Mouse (Mus musculus) CH12.LX (cell line): ENCODE results near the gene Ddx6.

Source experiments
- CHD1 ChIP-seq: IDR thresholded peaks from 2 replicates; pipeline ENCODE4 v1.6.1; 2012; ENCODE audit warnings: low read depth, low read length, improper control_type of control experiment, inconsistent platforms
- CHD2 ChIP-seq: IDR thresholded peaks from 2 replicates; pipeline ENCODE4 v1.6.1; 2011; ENCODE audit warnings: low read length, improper control_type of control experiment
- CTCF ChIP-seq, 2 experiments: IDR thresholded peaks in 1 of 2; conservative IDR thresholded peaks in 1 of 2; 2 replicates each; pipeline ENCODE4 v1.5.1; 2011 to 2012; ENCODE audit warnings: low read depth in 2 of 2, low read length in 2 of 2, improper control_type of control experiment in 1 of 2, inconsistent platforms in 1 of 2, mild to moderate bottlenecking in 1 of 2, moderate library complexity in 1 of 2
- ELF1 ChIP-seq: IDR thresholded peaks from 2 replicates; pipeline ENCODE4 v1.6.1; 2014; ENCODE audit warnings: low read depth, mild to moderate bottlenecking, inconsistent platforms, low read length, improper control_type of control experiment
- JUND ChIP-seq: conservative IDR thresholded peaks from 2 replicates; pipeline ENCODE4 v1.6.1; 2011; ENCODE audit warnings: low read depth, low read length, improper control_type of control experiment
- MAFK ChIP-seq: IDR thresholded peaks from 2 replicates; pipeline ENCODE4 v1.6.1; 2011; ENCODE audit warnings: low read length, improper control_type of control experiment; ENCODE audit not compliant: insufficient replicate concordance
- MAX ChIP-seq: IDR thresholded peaks from 2 replicates; pipeline ENCODE4 v1.6.1; 2011; ENCODE audit warnings: low read length, improper control_type of control experiment
- NRF1 ChIP-seq: IDR thresholded peaks from 2 replicates; pipeline ENCODE4 v1.6.1; 2014; ENCODE audit warnings: low read depth, mild to moderate bottlenecking, inconsistent platforms, low read length, improper control_type of control experiment, moderate library complexity
- POLR2A ChIP-seq: IDR thresholded peaks from 2 replicates; pipeline ENCODE4 v1.6.1; 2011; ENCODE audit warnings: low read depth, mild to moderate bottlenecking, improper control_type of control experiment, low read length
- UBTF ChIP-seq: IDR thresholded peaks from 2 replicates; pipeline ENCODE4 v1.6.1; 2012; ENCODE audit warnings: low read depth, mild to moderate bottlenecking, inconsistent platforms, low read length, improper control_type of control experiment, moderate library complexity
- ZMIZ1 ChIP-seq: IDR thresholded peaks from 2 replicates; pipeline ENCODE4 v1.6.1; 2012; ENCODE audit warnings: low read depth, mild to moderate bottlenecking, inconsistent platforms, low read length, improper control_type of control experiment

- no peak for TF ChIP-seq CHD1
- TF ChIP-seq CTCF (conservative IDR thresholded peaks at IDR 0.05 in 1 of 2, IDR thresholded peaks at IDR 0.05 in 1 of 2; ENCODE audit: low read depth in 2 of 2, low read length in 2 of 2) = no peak
- no peak for TF ChIP-seq NRF1
- no peak for TF ChIP-seq MAX
- TF ChIP-seq ZMIZ1 = no peak
- TF ChIP-seq CHD2 = no peak
- TF ChIP-seq POLR2A = no peak
- no peak for TF ChIP-seq UBTF
- TF ChIP-seq MAFK = no peak
- no peak for TF ChIP-seq ELF1
- TF ChIP-seq JUND = no peak
Measured at GRCm38 (mm10) chr9:44673005-44673404, 68.3 kb downstream of the Ddx6 start, which contains the start of gene Treh.
